Mouse (Mus musculus): ENCODE data around the gene Cdhr3.

- TF ChIP-seq POLR2A (IDR thresholded peaks at IDR 0.05; ENCODE audit: insufficient read depth, low read depth, low read length) (no peak), CTCF (IDR thresholded peaks at IDR 0.05; ENCODE audit: insufficient read depth, low read depth, low read length) (no peak)
These were observed 8.0 kb downstream of the Cdhr3 start for GRCm38 (mm10) chr12:33084683-33085082.

All from olfactory bulb, adult 2 months (tissue).